37 mouse cellular contexts compared by ENCODE assay signal in genomic region chr3:103766789-103767188, GRCm38 (mm10). TPM values are rescaled to one million over a fixed set of nuclear protein-coding genes. Genes with fewer than 3 reads are reported as not detected.
"Had no signal": no experiment of that assay in that cellular context is flagged by ENCODE, and none has a peak within 500 bp of the region (broad histone marks: within the 10 kb centered on the region; RNA-seq: fewer than 3 reads in every experiment).

No protein-coding gene starts in this region.

- ATAC-seq: forebrain, embryonic 16.5 days; hindbrain, embryonic 16.5 days; inflammation-experienced regulatory T-cells, adult 6 months; intestine, embryonic 15.5 days; intestine, postnatal 0 days had no signal

- DNase-seq: gastrocnemius, postnatal 14 days; heart, postnatal 10 days; heart, postnatal 36 days; kidney, adult 18-20 months; kidney, adult 8-10 months; kidney, postnatal 10 days; kidney, postnatal 25 days; kidney, postnatal 4 days; liver; liver, embryonic 13.5 days had no signal

- H3K9me3 ChIP-seq: heart, embryonic 13.5 days; heart, embryonic 15.5 days; hindbrain, embryonic 10.5 days; hindbrain, embryonic 12.5 days; intestine, embryonic 15.5 days; limb, embryonic 10.5 days; limb, embryonic 12.5 days; liver, embryonic 13.5 days; liver, embryonic 15.5 days had no signal

- H3K4me1 ChIP-seq: hindbrain, embryonic 10.5 days; hindbrain, embryonic 12.5 days; intestine, embryonic 15.5 days; limb, embryonic 10.5 days; limb, embryonic 12.5 days had no signal

- H3K9ac ChIP-seq: heart, embryonic 13.5 days; heart, embryonic 15.5 days; hindbrain, embryonic 12.5 days; hindbrain, embryonic 14.5 days; intestine, embryonic 15.5 days; limb, embryonic 12.5 days; liver, embryonic 13.5 days; liver, embryonic 15.5 days had no signal

- H3K4me3 ChIP-seq: heart, embryonic 13.5 days; heart, embryonic 15.5 days; hindbrain, embryonic 10.5 days; hindbrain, embryonic 12.5 days; intestine, embryonic 15.5 days; layer of hippocampus, adult 2 months; left cerebral cortex, adult 2 months; limb, embryonic 10.5 days; limb, embryonic 12.5 days; liver, embryonic 13.5 days; liver, embryonic 15.5 days had no signal

- H3K4me2 ChIP-seq: heart, embryonic 13.5 days; heart, embryonic 15.5 days; hindbrain, embryonic 12.5 days; hindbrain, embryonic 14.5 days; intestine, embryonic 15.5 days; limb, embryonic 12.5 days; liver, embryonic 11.5 days; liver, embryonic 13.5 days; liver, embryonic 15.5 days had no signal

- H3K27me3 ChIP-seq: heart, embryonic 13.5 days; heart, embryonic 15.5 days; hindbrain, embryonic 12.5 days; intestine, embryonic 15.5 days; limb, embryonic 12.5 days; liver, embryonic 13.5 days; liver, embryonic 15.5 days had no signal

- H3K27ac ChIP-seq: heart, embryonic 13.5 days; heart, embryonic 15.5 days; hindbrain, embryonic 10.5 days; hindbrain, embryonic 12.5 days; hindbrain, embryonic 14.5 days; intestine, embryonic 15.5 days; layer of hippocampus, adult 2 months; left cerebral cortex, adult 2 months; limb, embryonic 10.5 days; limb, embryonic 12.5 days; liver, embryonic 13.5 days; liver, embryonic 15.5 days had no signal

RNA-seq across cellular contexts. Expression of gene Gm10964, which starts 27.6 kb away (rescaled TPM):
- total RNA-seq: gastrocnemius, adult 8-10 months; gastrocnemius, postnatal 14 days; gastrocnemius, postnatal 4 days; granulocyte monocyte progenitor cell, adult 5-6 weeks; heart, postnatal 10 days; heart, postnatal 36 days; layer of hippocampus, adult 2 months; layer of hippocampus, postnatal 10 days; layer of hippocampus, postnatal 25 days; left cerebral cortex, adult 2 months; left cerebral cortex, postnatal 14 days; left cerebral cortex, postnatal 36 days had no signal
- polyA plus RNA-seq: forebrain, embryonic 16.5 days; frontal cortex, adult 2 months; heart, embryonic 13.5 days; heart, embryonic 15.5 days; hindbrain, embryonic 10.5 days; hindbrain, embryonic 12.5 days; hindbrain, embryonic 14.5 days; hindbrain, embryonic 16.5 days; inflammation-experienced regulatory T-cells, adult 6 months; intestine, embryonic 15.5 days; intestine, postnatal 0 days; kidney, embryonic 14.5 days; kidney, embryonic 16.5 days; limb, embryonic 10.5 days; limb, embryonic 12.5 days; limb, embryonic 14.5 days; liver, embryonic 11.5 days; liver, embryonic 13.5 days; liver, embryonic 15.5 days had no signal

RNA-seq across cellular contexts. Expression of gene Olfml3, which starts 29.0 kb away (rescaled TPM):
- total RNA-seq: granulocyte monocyte progenitor cell, adult 5-6 weeks had no signal
